In genomic region chr4:155649355-155649754, GRCm38 (mm10) we compare ENCODE assay signal across 45 mouse cellular contexts. TPM values are rescaled to one million over a fixed set of nuclear protein-coding genes. Genes with fewer than 3 reads are reported as not detected.
"Had no signal": no experiment of that assay in that cellular context is flagged by ENCODE, and none has a peak within 500 bp of the region (broad histone marks: within the 10 kb centered on the region; RNA-seq: fewer than 3 reads in every experiment).

No protein-coding gene starts in this region.

- DNase-seq: gastrocnemius, postnatal 14 days; gastrocnemius, postnatal 36 days; heart, adult 18-20 months; heart, postnatal 10 days; kidney, adult 11 months; kidney, adult 2 months; kidney, adult 9 months; kidney, postnatal 14 days; kidney, postnatal 36 days; layer of hippocampus, adult 9-11 months; layer of hippocampus, postnatal 36 days; left cerebral cortex, postnatal 4 days; lung, adult 18-20 months had no signal

- H3K4me3 ChIP-seq: heart, embryonic 10.5 days; heart, embryonic 12.5 days; hindbrain, embryonic 13.5 days; hindbrain, embryonic 15.5 days; kidney, embryonic 15.5 days; limb, embryonic 13.5 days; limb, embryonic 15.5 days; liver, embryonic 12.5 days had no signal

- H3K27ac ChIP-seq: heart, embryonic 10.5 days; hindbrain, embryonic 13.5 days; hindbrain, embryonic 15.5 days; hindbrain, postnatal 0 days; kidney, embryonic 15.5 days; kidney, postnatal 0 days; limb, embryonic 13.5 days; limb, embryonic 15.5 days; liver, embryonic 12.5 days; liver, embryonic 14.5 days had no signal

RNA-seq across cellular contexts. Expression of gene Mmp23, which starts 3.8 kb away (rescaled TPM):
- total RNA-seq: hematopoietic stem cell, adult 5-6 weeks had no signal

RNA-seq across cellular contexts. Expression of gene Gm10563, which starts 4.1 kb away (rescaled TPM):
- total RNA-seq: gastrocnemius, adult 18-20 months; gastrocnemius, adult 8-10 months; gastrocnemius, postnatal 14 days; gastrocnemius, postnatal 36 days; heart, adult 18-20 months; heart, adult 8-10 months; heart, postnatal 10 days; heart, postnatal 25 days; hematopoietic stem cell, adult 5-6 weeks; hindbrain, postnatal 0 days; layer of hippocampus, adult 18-20 months; layer of hippocampus, adult 8-10 months; layer of hippocampus, postnatal 14 days; layer of hippocampus, postnatal 36 days; left cerebral cortex, adult 18-20 months; left cerebral cortex, adult 8-10 months; left cerebral cortex, postnatal 10 days; left cerebral cortex, postnatal 25 days; left cerebral cortex, postnatal 4 days; liver, adult 2 months had no signal
- polyA plus RNA-seq: gonadal fat pad, adult 2 months; heart, embryonic 10.5 days; heart, embryonic 12.5 days; heart, embryonic 14.5 days; heart, embryonic 16.5 days; hindbrain, embryonic 11.5 days; hindbrain, embryonic 13.5 days; hindbrain, embryonic 15.5 days; hindbrain, postnatal 0 days; intestine, embryonic 14.5 days; kidney, adult 2 months; kidney, embryonic 15.5 days; kidney, postnatal 0 days; large intestine, adult 2 months; limb, embryonic 11.5 days; limb, embryonic 13.5 days; limb, embryonic 15.5 days; liver, adult 2 months; liver, embryonic 12.5 days; liver, embryonic 14.5 days; liver, embryonic 16.5 days had no signal
